Mouse (Mus musculus) adrenal gland, adult 8-10 months (tissue): ENCODE measurements around the gene Dst. TPM values are rescaled to one million over a fixed set of nuclear protein-coding genes. Genes with fewer than 3 reads are reported as not detected.
A peak's percentile ranks its signal among the peaks of the same experiment; 100 is the strongest.

ENCODE experiments used
- DNase-seq: peaks from one replicate; pipeline ENCODE4 v3.0.0; 2022
- total RNA-seq, 4 experiments: library from RNA; stranded (reverse); gene quantifications; 2 replicates each; pipeline ENCODE4 v1.2.4; 2022

Gene Dst
- total RNA-seq, 4 experiments from 2014 or later, result 141 to 240 (median 190) TPM

GRCm38 (mm10) chr1:34102604-34103003 is 194.6 kb downstream of the Dst start:
- DNase-seq, result no peak

- no peak for DNase-seq
These were observed 195.2 kb downstream of the Dst start for GRCm38 (mm10) chr1:34103176-34103575.

GRCm38 (mm10) chr1:34103713-34104172 is 195.7 kb downstream of the Dst start:
- DNase-seq, result peak; percentile 42

GRCm38 (mm10) chr1:34104846-34105245 is 196.8 kb downstream of the Dst start:
- DNase-seq, result no peak

GRCm38 (mm10) chr1:34106606-34107005 is 198.6 kb downstream of the Dst start:
- DNase-seq, result no peak

GRCm38 (mm10) chr1:34107076-34107475 is 199.1 kb downstream of the Dst start:
- no peak for DNase-seq

- no peak for DNase-seq
These were observed 201.7 kb downstream of the Dst start for GRCm38 (mm10) chr1:34109599-34110210.

GRCm38 (mm10) chr1:34110862-34111261 is 202.8 kb downstream of the Dst start:
- no peak for DNase-seq

- DNase-seq, result no peak
These were observed 203.9 kb downstream of the Dst start for GRCm38 (mm10) chr1:34111954-34112353.

- DNase-seq, result no peak
These were observed 208.4 kb downstream of the Dst start for GRCm38 (mm10) chr1:34116444-34116843.

- no peak for DNase-seq
These were observed 209.0 kb downstream of the Dst start for GRCm38 (mm10) chr1:34117056-34117455.

- no peak for DNase-seq
These were observed 209.7 kb downstream of the Dst start for GRCm38 (mm10) chr1:34117709-34118108.

GRCm38 (mm10) chr1:34120066-34120465 is 212.0 kb downstream of the Dst start:
- no peak for DNase-seq

- DNase-seq, result no peak
These were observed 212.6 kb downstream of the Dst start for GRCm38 (mm10) chr1:34120602-34121001.

- DNase-seq, result peak; percentile 75
These were observed 213.4 kb downstream of the Dst start for GRCm38 (mm10) chr1:34121157-34122015.

- no peak for DNase-seq
These were observed 214.2 kb downstream of the Dst start for GRCm38 (mm10) chr1:34122198-34122597.

- DNase-seq, result no peak
These were observed 214.9 kb downstream of the Dst start for GRCm38 (mm10) chr1:34122905-34123304.

GRCm38 (mm10) chr1:34123334-34123733 is 215.3 kb downstream of the Dst start:
- peak; percentile 36 for DNase-seq

- no peak for DNase-seq
These were observed 216.4 kb downstream of the Dst start for GRCm38 (mm10) chr1:34124376-34124775.

- DNase-seq, result no peak
These were observed 217.1 kb downstream of the Dst start for GRCm38 (mm10) chr1:34125148-34125547.

GRCm38 (mm10) chr1:34127714-34128474 is 219.9 kb downstream of the Dst start:
- DNase-seq, result no peak

- DNase-seq, result no peak
These were observed 220.8 kb downstream of the Dst start for GRCm38 (mm10) chr1:34128796-34129195.

GRCm38 (mm10) chr1:34129691-34130090 is 221.7 kb downstream of the Dst start:
- DNase-seq, result no peak
